Mouse (Mus musculus): ENCODE measurements around the gene Cnnm4. TPM values are rescaled to one million over a fixed set of nuclear protein-coding genes. Genes with fewer than 3 reads are reported as not detected.
"Not testable (repeated sequence)": the region's sequence is repeated elsewhere in the genome, so short reads cannot be mapped to it uniquely, and the experiment has no call there.

Cnnm4 gene
- polyA plus RNA-seq, 2 experiments from 2014 or later: 12.3 to 19.6 TPM

GRCm38 (mm10) chr1:36518259-36518658 lies 46.8 kb downstream of the Cnnm4 start:
- ATAC-seq: no peak

GRCm38 (mm10) chr1:36519626-36520025 lies 48.2 kb downstream of the Cnnm4 start:
- no peak for ATAC-seq

- ATAC-seq: no peak
Observed at GRCm38 (mm10) chr1:36522210-36522609, 50.8 kb downstream of the Cnnm4 start.

- no peak for ATAC-seq
Observed at GRCm38 (mm10) chr1:36523332-36524013, 52.1 kb downstream of the Cnnm4 start.

GRCm38 (mm10) chr1:36524058-36524457 lies 52.6 kb downstream of the Cnnm4 start:
- ATAC-seq: no peak

GRCm38 (mm10) chr1:36525774-36526173 lies 54.4 kb downstream of the Cnnm4 start:
- ATAC-seq: no peak

- ATAC-seq: no peak
Observed at GRCm38 (mm10) chr1:36526903-36527302, 55.5 kb downstream of the Cnnm4 start.

- ATAC-seq: no peak
Observed at GRCm38 (mm10) chr1:36528351-36528750, 56.9 kb downstream of the Cnnm4 start.

GRCm38 (mm10) chr1:36529274-36529673 lies 57.9 kb downstream of the Cnnm4 start:
- ATAC-seq: no peak

- no peak for ATAC-seq
Observed at GRCm38 (mm10) chr1:36529875-36530274, 58.5 kb downstream of the Cnnm4 start.

- no peak for ATAC-seq
Observed at GRCm38 (mm10) chr1:36530485-36530884, 59.1 kb downstream of the Cnnm4 start.

GRCm38 (mm10) chr1:36530962-36531361 lies 59.5 kb downstream of the Cnnm4 start:
- ATAC-seq: no peak

- ATAC-seq: no peak
Observed at GRCm38 (mm10) chr1:36531461-36531860, 60.0 kb downstream of the Cnnm4 start.

GRCm38 (mm10) chr1:36533546-36533945 lies 62.1 kb downstream of the Cnnm4 start:
- no peak for ATAC-seq

GRCm38 (mm10) chr1:36534595-36535058 lies 63.2 kb downstream of the Cnnm4 start:
- peak; percentile 39 for ATAC-seq

- no peak for ATAC-seq
Observed at GRCm38 (mm10) chr1:36535477-36536396, 64.3 kb downstream of the Cnnm4 start.

- no peak for ATAC-seq
Observed at GRCm38 (mm10) chr1:36536397-36536728, 64.9 kb downstream of the Cnnm4 start.

GRCm38 (mm10) chr1:36536783-36537182 lies 65.4 kb downstream of the Cnnm4 start, which contains the start of gene Ankrd23:
Gene Ankrd23 (minus strand): TSS chr1:36536883.
- ATAC-seq: not testable (repeated sequence)

- no peak for ATAC-seq
Observed at GRCm38 (mm10) chr1:36538727-36539126, 67.3 kb downstream of the Cnnm4 start.

- ATAC-seq: no peak
Observed at GRCm38 (mm10) chr1:36539186-36539585, 67.8 kb downstream of the Cnnm4 start, which contains the start of gene Gm42417. Gene Gm42417 (minus strand): TSS chr1:36539429.

- ATAC-seq: no peak
Observed at GRCm38 (mm10) chr1:36540132-36540531, 68.7 kb downstream of the Cnnm4 start.

- no peak for ATAC-seq
Observed at GRCm38 (mm10) chr1:36540807-36541206, 69.4 kb downstream of the Cnnm4 start.

GRCm38 (mm10) chr1:36541844-36542243 lies 70.4 kb downstream of the Cnnm4 start:
- no peak for ATAC-seq

- ATAC-seq: no peak
Observed at GRCm38 (mm10) chr1:36542925-36543324, 71.5 kb downstream of the Cnnm4 start.

Measured in CD4-positive, CD25-positive, alpha-beta regulatory T cell, adult 4 months (primary cell).